Mouse (Mus musculus) C2C12 (cell line): ENCODE data around the gene Castor1.

Source experiments
- CEBPB ChIP-seq: IDR thresholded peaks from one replicate; pipeline ENCODE4 v1.6.1; 2011; ENCODE audit warnings: low read depth, mild to moderate bottlenecking, control low read depth, moderate library complexity
- CTCF ChIP-seq: IDR thresholded peaks from one replicate; pipeline ENCODE4 v1.5.1; 2011; ENCODE audit not compliant: control insufficient read depth, insufficient read depth, insufficient read length
- FOSL1 ChIP-seq: IDR thresholded peaks from one replicate; pipeline ENCODE4 v1.8.0; 2011; ENCODE audit warnings: mild to moderate bottlenecking, low read length; ENCODE audit not compliant: poor library complexity, insufficient read depth, severe bottlenecking
- MAX ChIP-seq: IDR thresholded peaks from one replicate; pipeline ENCODE4 v1.6.1; 2011; ENCODE audit warnings: mild to moderate bottlenecking, control low read depth
- MYOG ChIP-seq: IDR thresholded peaks from one replicate; pipeline ENCODE4 v1.6.1; 2011; ENCODE audit not compliant: control insufficient read depth, insufficient read length; ENCODE audit errors: extremely low read depth
- USF1 ChIP-seq: IDR thresholded peaks from one replicate; pipeline ENCODE4 v1.6.1; 2011; ENCODE audit warnings: low read depth, mild to moderate bottlenecking, control low read depth, moderate library complexity

- TF ChIP-seq MAX (no peak), CTCF (no peak), USF1 (no peak), CEBPB (no peak), FOSL1 (no peak), MYOG (no peak)
Observed at GRCm38 (mm10) chr11:4216248-4217000, 1.6 kb upstream of the Castor1 start.
